Mouse (Mus musculus): ENCODE data around the gene Gng11. TPM values are rescaled to one million over a fixed set of nuclear protein-coding genes. Genes with fewer than 3 reads are reported as not detected.

Gng11 gene
- 1 to 10 TPM in 1 of 2 experiments, under 1 TPM in 1; 0.39 to 1.7 TPM for polyA plus RNA-seq (2012; fragmentation: generic; extraction: Trizol)

DNA sequence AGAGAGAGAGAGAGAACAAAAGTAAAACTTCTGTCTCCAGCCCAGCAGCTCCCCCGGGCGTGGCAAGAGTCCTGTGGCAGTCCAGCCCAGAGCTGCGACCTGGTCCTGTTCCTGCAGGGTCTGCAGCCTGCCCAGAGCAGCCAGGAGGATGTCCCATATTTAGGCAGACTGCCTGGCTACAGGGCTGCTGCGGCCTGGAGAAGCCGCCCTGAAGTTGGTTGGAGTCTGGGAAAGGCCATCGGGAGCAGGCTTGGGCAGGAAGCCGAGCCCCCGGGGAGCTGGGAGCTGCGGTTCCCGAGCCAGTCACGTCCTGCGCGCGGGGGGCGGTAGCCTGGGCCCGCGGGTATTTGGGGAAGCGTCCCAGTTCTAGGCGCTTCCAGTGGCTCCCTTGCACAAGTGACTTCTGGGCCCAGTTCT lies at the start of gene Gng11:
Gene Gng11 (plus strand): TSS at position 15 of the 417 bp plus-strand sequence.

DNA sequence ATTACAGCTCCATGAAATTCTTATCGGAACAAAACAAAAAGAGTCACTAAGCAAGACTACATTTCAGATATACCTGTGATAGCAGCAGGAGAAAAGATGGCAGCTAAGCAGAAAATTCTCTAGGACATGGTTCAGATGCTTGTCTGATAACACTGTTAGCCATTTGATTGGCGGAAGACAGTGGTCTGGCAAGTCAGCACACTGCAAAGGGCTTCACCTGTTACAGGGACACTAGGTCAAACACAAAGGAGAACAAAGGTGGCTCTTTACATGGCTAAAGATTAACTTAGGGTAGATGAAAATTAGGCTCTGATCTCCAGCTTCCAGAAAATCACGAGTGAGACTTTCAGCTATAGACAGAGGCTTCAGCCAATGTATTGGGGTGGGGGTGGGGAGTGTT lies 15.0 kb upstream of the Gng11 start, which contains the start of gene Tfpi2:
Gene Tfpi2 (minus strand): TSS at position 170 of the 400 bp plus-strand sequence.

DNA sequence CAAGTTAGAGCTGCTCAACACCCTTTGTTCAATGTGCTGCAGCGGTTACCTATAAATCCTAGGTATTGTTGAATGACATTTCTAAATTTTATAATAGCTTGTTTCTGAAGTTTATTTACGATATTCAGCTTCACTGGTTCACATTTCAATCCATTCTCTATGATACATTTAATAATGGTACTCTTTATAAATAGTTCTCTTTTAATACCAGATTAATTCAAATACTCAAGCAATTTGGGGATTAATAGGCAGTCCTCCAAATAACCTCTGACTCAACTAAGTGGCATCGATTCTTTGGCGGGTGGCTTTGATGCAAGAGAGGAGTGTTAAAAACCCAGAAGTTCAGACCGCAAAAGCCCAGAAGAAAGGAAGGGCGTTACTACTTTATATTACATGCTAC lies 10.2 kb upstream of the Gng11 start, which contains the start of gene Gngt1:
Gene Gngt1 (plus strand): TSS at position 301 of the 400 bp plus-strand sequence.

Other genes starting within 250 kb of the Gng11 start
- gene Calcr, start 239.2 kb upstream of the Gng11 start, polyA plus RNA-seq (2012; fragmentation: generic; extraction: Trizol) = not detected
- gene Tfpi2, start 15.0 kb upstream of the Gng11 start, polyA plus RNA-seq (2012; fragmentation: generic; extraction: Trizol) = not detected
- gene Gngt1, start 10.1 kb upstream of the Gng11 start, polyA plus RNA-seq (2012; fragmentation: generic; extraction: Trizol) = not detected
- gene Bet1, start 83.1 kb downstream of the Gng11 start, polyA plus RNA-seq (2012; fragmentation: generic; extraction: Trizol) = 10 to 100 TPM in 1 of 2 experiments, 1 to 10 TPM in 1; 4.1 to 13.5 TPM